23 mouse cellular contexts compared by ENCODE assay signal in the genomic region with DNA sequence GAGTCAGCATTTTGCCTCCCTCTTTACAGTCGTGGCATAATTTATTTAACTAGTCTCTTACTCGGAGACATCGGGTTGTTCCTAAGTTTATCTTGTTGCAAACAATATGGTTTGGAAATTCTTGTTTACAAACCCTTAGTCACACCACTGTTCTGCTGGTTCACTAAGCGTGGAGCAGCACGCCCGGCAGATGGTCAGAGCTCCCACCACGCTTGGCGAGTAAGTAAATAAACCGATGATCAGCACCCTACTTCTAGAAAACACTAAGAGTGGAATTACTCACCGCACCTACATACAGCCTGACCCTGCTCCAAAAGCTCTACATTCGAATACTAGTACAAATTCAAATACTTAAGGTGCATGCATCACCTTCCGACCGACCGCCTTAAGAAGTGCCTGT.
DNase-seq lines count a peak whose midpoint lies in the region; ATAC-seq lines count a peak whose summit lies in the region.
"Had no signal": no experiment of that assay in that cellular context is flagged by ENCODE, and none has a peak within 500 bp of the region (broad histone marks: within the 10 kb centered on the region; RNA-seq: fewer than 3 reads in every experiment).

No protein-coding gene starts in this region.

- DNase-seq in cerebellum, postnatal 10 days = peak; percentile 60
- DNase-seq in cerebellum, adult 8-10 months = no peak
- peak; percentile 13 to 58 for DNase-seq in layer of hippocampus, adult 18-20 months (ENCODE audit: low spot score in 2 of 2)
- no peak for DNase-seq in layer of hippocampus, postnatal 14 days (ENCODE audit: low spot score in 2 of 2)
- peak; percentile 11 for DNase-seq in right cerebral cortex, adult 18-20 months
- no peak for DNase-seq in right cerebral cortex, postnatal 4 days
- DNase-seq: adrenal gland, postnatal 10 days; cerebellum, adult 11-12 months; cerebellum, postnatal 36 days; heart, adult 2 months; heart, postnatal 4 days; kidney, adult 9 months; kidney, postnatal 25 days; left cerebral cortex, postnatal 4 days; liver, postnatal 0 days; lung, postnatal 36 days; spleen, adult 18-20 months; thymus, postnatal 14 days had no signal

- ATAC-seq in inflammation-experienced regulatory T-cells, adult 6 months = no peak
- ATAC-seq: forebrain, embryonic 14.5 days; intestine, postnatal 0 days; liver, embryonic 12.5 days; liver, postnatal 0 days; midbrain, embryonic 16.5 days had no signal

Comparison
In these comparisons a context has a peak if more than half of its experiments do, and no peak if none do; other contexts are left out.
1. DNase-seq: peak in cerebellum, postnatal 10 days (2 of 2), layer of hippocampus, adult 18-20 months (2 of 2) and right cerebral cortex, adult 18-20 months (single experiment); none in cerebellum, adult 8-10 months (single experiment), layer of hippocampus, postnatal 14 days (0 of 2) and right cerebral cortex, postnatal 4 days (single experiment).